Mouse (Mus musculus) sigmoid colon, adult 10 weeks (tissue): ENCODE measurements around the gene Mapk8. TPM values are rescaled to one million over a fixed set of nuclear protein-coding genes. Genes with fewer than 3 reads are reported as not detected.

Experiments used
- polyA plus RNA-seq: library from polyadenylated mRNA; stranded (reverse); fragments of 350-450 nt; fragmentation: Illumina TruSeq; extraction: RNeasy Lipid Tissue Mini Kit (QIAGEN cat#74804); gene quantifications from one replicate; pipeline ENCODE4 v1.2.3, GENCODE M21; 2014; ENCODE audit warnings: low read depth, low replicate concordance

The Mapk8 gene
- polyA plus RNA-seq: 79.2 TPM

DNA sequence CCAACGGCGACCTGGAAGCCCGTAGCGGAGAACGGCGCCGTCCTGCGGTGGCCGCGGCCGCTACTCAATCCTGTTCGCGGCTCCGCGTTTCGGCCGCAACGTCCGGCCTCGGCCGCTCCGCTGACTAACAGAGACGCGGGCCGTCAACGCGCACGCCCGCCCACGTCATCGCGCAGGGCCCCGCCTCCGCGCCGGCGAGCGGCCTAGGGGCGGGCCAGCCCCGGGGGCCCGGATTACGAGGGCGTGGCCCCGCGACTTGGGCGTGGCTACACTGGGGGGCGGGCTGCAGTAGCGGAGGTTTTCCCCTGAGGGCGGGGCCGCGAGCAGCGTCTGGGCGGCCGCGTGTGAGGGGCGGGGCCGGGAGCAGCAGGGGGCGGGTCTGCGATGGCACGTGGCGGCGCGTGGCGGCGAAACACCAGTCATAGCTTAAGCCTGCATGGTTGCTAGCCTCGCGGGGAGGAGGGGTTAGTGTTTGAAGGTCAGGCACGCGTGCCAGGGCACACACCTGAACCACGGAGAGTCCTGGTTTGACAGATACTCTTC, at the start of gene Mapk8:
Mapk8 (minus strand) TSS at position 132 of the 543 bp plus-strand sequence.

DNA sequence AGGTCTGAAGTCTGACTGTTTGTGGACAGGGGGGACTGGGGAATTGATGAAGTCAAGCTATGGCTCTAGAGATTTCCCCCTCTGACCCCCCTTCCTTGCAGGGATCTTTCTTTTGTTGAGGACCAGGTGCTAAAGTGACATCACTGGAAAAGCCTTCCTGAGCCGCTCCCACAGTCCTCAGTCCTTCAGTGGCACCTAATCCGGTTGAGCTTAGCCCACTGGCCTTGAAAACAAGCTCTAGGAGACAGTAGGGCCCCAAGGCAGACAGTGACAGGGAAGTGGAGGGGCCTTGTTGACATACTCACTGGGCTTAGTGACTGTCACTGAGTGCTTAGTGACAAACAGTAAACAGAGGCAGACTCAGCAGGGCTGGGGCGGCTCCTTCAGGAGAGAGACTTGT, 24.4 kb upstream of the Mapk8 start, which contains the start of gene Frmpd2:
Frmpd2 (plus strand) TSS at position 366 of the 400 bp plus-strand sequence.

Other genes with a start within 250 kb of the Mapk8 start
- 0.79 TPM for gene Arhgap22, start 233.1 kb downstream of the Mapk8 start, polyA plus RNA-seq
- not detected for gene Frmpd2, start 24.5 kb upstream of the Mapk8 start, polyA plus RNA-seq
- 0.16 TPM for gene Ptpn20, start 142.0 kb upstream of the Mapk8 start, polyA plus RNA-seq